Mouse (Mus musculus): ENCODE results near the gene Pdp2.

The Pdp2 gene

GRCm38 (mm10) chr8:104595773-104596536 is 4.7 kb downstream of the Pdp2 start:
- peak; percentile 29 for DNase-seq (ENCODE audit: low read depth, low spot score)

- no peak for DNase-seq (ENCODE audit: low read depth, low spot score)
Measured at GRCm38 (mm10) chr8:104597656-104598055, 6.4 kb downstream of the Pdp2 start.

DNA sequence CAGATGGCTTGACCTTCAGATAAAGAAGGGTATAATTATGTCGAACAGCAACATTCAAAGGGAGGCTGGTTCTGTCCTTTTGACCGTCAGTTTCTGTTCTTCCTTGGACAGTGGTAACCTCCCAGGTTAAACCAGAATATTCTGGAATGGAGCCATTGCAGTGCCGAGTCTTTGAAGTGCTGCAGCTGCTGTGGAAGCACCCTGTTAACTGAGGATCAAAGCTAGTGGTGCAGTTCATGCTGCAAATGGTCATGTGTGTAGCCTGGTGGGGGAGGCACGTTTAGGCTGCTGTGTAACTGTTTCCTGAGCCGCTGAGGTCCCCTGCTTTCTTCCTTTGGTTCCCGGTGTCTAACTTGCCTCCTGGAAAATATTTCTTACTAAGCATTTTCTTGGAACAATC is 7.2 kb downstream of the Pdp2 start:
- DNase-seq (ENCODE audit: low read depth, low spot score): peak; percentile 81

DNA sequence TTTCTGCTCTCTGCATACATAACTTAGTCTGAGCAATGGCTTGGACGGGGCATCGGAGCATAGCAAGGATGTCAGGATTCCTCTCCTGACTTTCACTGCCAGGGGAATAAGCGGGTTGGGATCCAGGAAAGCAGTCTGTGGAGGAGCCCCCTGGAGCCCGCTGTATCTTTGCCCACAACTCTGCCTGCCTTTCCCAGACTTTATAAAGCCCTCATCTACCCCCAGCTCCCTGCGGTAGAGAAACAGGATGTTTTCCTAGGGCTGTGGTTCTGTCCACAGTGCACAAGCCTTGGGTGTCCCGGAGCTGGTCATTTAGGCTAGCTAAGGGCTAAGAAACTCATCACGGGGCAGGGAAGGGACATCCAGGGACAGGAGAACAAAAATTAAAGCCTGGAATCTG is 10.1 kb downstream of the Pdp2 start:
- DNase-seq (ENCODE audit: low read depth, low spot score): peak; percentile 33

DNA sequence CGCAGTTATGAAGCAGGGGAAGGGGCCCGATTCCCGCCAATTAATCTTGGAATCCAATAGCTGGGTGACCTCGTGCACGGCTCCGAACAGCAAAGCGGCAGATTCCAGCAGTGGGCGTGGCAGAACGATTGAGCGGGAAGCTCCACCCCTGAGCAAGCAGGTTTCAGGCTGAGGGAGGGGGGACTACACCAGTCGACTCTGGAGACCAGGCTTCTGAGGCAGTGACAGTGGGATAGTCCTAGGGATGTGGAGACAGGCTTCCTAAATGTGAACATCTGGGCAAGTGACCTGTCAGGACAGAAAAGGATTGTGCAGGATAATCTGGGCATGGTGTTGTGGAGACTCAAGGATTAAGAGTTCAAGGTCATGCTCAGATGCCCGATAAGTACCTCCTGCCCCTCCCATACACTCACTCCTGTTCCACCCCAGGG is 10.7 kb downstream of the Pdp2 start:
- peak; percentile 85 for DNase-seq (ENCODE audit: low read depth, low spot score)

DNA sequence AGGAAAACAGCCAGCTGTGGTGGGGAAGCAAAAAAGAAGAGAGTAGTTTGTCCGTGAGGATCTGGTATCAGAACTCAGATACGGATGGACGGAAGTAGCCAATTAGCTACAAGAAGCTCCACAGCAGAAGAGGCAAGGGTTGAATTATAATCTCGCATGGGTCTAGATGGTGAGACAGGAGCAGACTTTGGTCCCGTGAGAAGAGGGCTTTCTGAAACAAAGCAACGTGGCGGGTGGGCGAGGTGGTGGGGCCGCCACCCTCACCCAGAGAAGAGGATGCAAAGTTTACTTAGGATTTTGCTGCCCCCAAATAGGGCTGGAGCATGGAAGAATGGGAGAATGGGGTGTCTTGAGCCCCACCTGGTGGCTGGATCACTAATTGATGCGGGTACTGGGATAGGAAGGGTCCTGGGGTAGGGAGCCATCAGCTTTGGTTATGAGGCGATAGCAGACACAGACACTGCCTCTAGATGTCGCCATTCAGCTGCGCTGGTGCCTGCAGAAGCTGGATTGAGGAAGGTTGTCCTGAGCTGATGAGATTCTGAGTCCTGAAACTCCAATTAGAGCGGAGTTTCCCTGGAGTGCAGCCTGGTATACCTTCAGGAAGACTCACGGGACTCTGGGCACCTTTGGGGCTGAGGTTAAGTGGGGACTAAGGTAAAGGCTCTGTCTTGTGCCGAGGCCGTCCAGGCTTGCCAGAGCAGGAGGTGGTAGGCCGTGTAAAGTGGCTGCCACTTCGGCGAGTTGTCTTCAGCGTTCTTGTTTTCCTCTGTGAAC is 11.4 kb downstream of the Pdp2 start:
- DNase-seq (ENCODE audit: low read depth, low spot score): peak; percentile 96

- DNase-seq (ENCODE audit: low read depth, low spot score): no peak
Measured at GRCm38 (mm10) chr8:104603245-104603593, 12.0 kb downstream of the Pdp2 start.

GRCm38 (mm10) chr8:104606329-104606728 is 15.1 kb downstream of the Pdp2 start:
- no peak for DNase-seq (ENCODE audit: low read depth, low spot score)

- DNase-seq (ENCODE audit: low read depth, low spot score): no peak
Measured at GRCm38 (mm10) chr8:104607944-104608343, 16.7 kb downstream of the Pdp2 start.

GRCm38 (mm10) chr8:104609222-104609621 is 18.0 kb downstream of the Pdp2 start:
- DNase-seq (ENCODE audit: low read depth, low spot score): no peak

DNA sequence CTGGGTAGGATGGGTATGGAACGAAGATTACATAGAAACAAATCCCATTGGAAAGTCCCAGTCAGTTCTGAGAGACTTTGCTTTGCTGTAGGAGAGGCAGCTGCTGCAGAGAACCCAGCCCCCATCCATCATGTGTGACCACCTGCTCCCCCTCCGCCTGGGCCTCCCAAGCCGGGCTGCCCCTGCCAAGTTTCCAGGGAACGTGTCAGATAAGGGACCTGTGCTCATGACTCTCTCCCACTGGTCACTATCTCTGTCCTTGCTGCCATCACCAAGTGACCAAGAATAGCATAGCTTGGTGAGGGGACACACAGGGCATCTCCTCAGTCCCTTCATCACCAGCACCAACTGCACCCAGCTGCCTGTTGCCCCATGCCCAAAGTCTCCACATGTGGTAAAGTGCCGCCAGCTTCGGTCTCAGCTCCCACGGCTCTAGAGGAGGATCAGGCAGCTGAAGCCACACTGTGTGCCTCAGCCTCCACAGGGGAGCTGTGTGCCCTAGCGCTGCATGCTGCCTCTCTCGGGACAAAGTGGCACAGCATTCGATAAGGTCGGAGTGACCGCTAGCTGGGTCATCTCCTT is 19.0 kb downstream of the Pdp2 start:
- DNase-seq (ENCODE audit: low read depth, low spot score): no peak

DNA sequence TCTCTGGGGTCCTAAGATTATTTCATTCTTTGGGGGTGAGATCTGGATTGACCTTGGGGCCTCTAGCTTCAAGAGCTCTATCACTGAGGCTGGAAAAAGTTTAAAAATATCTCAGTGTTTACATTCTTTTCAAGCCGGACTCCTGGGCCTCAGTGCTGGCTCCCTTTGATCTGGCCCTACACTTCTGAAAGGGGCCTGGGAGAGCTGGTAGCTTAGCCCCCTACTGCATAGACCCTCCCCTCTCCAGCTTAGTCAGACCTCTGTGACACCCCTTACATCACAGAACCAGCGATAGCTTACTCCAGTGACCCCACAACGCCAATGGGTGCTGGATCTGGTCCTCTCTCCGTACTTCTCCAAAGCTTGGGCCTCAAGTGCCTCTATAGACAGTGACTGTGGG is 20.4 kb downstream of the Pdp2 start:
- no peak for DNase-seq (ENCODE audit: low read depth, low spot score)

- no peak for DNase-seq (ENCODE audit: low read depth, low spot score)
Measured at GRCm38 (mm10) chr8:104613119-104613518, 21.9 kb downstream of the Pdp2 start.

GRCm38 (mm10) chr8:104620765-104621164 is 29.5 kb downstream of the Pdp2 start:
- DNase-seq (ENCODE audit: low read depth, low spot score): no peak

DNA sequence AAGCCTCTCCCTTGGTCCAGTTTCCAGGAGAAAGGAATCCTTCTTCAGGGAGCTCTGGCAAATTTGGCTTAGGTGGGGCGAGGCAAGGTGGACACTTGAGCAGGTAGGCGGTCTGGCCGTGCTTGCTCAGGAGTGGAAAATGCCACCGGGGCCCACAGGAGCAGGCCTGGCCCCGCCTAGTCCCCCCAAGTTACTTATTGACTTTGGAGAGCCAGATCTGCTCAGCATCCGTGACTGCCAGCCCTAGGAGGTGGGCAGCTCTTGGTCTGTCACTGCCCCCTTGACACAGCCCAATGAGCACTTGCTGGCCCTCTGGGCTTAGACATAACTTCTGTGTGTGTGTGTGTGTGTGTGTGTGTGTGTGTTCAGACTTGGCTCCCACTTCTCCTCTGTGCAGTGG is 32.9 kb downstream of the Pdp2 start, which contains the start of gene Cdh16:
Cdh16 (minus strand) TSS at position 236 of the 400 bp plus-strand sequence.
- DNase-seq (ENCODE audit: low read depth, low spot score): no peak

DNA sequence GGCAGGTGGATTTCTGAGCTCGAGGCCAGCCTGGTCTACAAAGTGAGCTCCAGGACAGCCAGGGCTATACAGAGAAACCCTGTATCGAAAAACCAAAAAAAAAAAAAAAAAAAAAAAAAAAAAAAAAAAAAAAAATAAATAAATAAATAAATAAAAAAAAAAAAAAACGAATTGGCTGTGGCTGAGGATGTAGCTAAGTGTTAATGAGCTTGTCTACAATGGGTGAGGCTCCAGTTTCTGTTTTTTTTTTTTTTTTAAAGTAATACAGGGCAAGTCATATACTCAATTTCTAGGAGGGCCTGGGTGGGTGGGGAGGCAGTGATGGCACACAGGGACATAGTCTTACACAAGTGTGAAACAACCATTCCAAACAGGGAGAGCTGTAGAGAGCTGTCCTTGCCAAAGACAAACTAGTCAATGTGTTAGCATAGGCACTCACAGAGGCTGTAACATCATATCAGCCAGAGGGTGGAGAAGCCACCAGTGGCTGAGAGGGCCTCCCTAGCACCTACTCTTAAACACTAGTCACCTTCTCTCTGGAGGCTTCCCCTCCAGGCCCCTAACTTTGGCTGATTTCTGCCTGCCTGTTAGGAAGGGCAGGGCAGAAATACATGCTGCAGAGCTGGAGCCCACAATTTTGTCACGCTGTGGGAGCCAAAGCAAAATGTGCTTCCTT is 36.0 kb downstream of the Pdp2 start:
- DNase-seq (ENCODE audit: low read depth, low spot score): no peak

GRCm38 (mm10) chr8:104628402-104628801 is 37.2 kb downstream of the Pdp2 start:
- peak; percentile 25 for DNase-seq (ENCODE audit: low read depth, low spot score)

- no peak for DNase-seq (ENCODE audit: low read depth, low spot score)
Measured at GRCm38 (mm10) chr8:104629306-104630110, 38.3 kb downstream of the Pdp2 start.

DNA sequence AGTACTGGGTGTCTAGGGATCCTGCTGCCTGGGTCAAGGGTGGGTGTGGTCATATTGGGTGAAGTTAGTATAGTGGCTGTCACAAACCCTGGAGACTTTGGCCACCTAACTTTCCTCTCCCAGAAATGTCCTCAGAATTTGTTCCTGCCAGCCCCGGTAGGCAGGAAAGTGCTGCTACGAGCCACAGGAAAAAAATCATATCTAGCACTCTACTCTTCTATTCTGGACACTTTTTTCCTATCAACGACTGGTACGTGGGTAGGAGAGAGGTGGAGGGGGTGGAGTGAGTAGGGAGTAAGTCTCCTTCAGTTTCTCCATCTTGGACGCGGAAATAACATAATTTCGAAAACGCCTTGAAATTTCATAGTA is 38.8 kb downstream of the Pdp2 start:
- no peak for DNase-seq (ENCODE audit: low read depth, low spot score)

DNA sequence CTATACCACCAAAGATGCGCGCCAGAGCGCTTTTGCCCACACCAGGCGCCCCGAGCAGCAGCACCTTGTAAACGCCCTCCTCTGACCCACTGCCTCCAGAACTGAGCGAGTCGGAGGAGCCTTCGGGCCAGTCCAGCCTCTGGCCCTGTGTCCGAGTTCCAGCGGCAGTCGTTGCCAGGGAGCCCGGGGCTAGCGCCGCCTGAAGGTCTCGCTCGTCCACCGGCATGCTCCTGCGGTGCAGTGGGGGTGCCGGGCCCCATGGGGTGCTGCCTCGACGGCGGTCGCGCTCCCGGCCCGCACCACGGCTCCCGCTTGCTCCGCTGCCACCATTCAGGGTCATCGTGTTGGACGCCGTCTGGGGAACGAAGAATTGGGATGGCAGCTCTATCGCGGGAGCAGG is 39.3 kb downstream of the Pdp2 start:
- DNase-seq (ENCODE audit: low read depth, low spot score): peak; percentile 18

- DNase-seq (ENCODE audit: low read depth, low spot score): peak; percentile 55
Measured at GRCm38 (mm10) chr8:104630981-104631663, 39.9 kb downstream of the Pdp2 start, which contains the start of gene Rrad. Gene Rrad (minus strand): TSS chr8:104631327.
